Mouse (Mus musculus): ENCODE results near the gene B3gnt2.

GRCm38 (mm10) chr11:22897127-22897526 lies 36.4 kb upstream of the B3gnt2 start:
- no peak for TF ChIP-seq POLR2A (IDR thresholded peaks at IDR 0.05; ENCODE audit: low read depth, low read length)
- TF ChIP-seq CTCF (IDR thresholded peaks at IDR 0.05; ENCODE audit: extremely low read depth, insufficient read length, insufficient replicate concordance, low read depth, low read length), result no peak

Data from small intestine, adult 2 months (tissue).